8 mouse cellular contexts compared by ENCODE assay signal in genomic region chr13:113616751-113617337, GRCm38 (mm10). TPM values are rescaled to one million over a fixed set of nuclear protein-coding genes. Genes with fewer than 3 reads are reported as not detected.
DNase-seq lines count a peak whose midpoint lies in the region; ATAC-seq and TF ChIP-seq lines count a peak whose summit lies in the region.

No protein-coding gene starts in this region.

- no peaks in the 10 kb centered on the region for H3K36me3 ChIP-seq in heart, embryonic 16.5 days (ENCODE audit: control insufficient read depth, insufficient read depth)
- H3K36me3 ChIP-seq in limb, embryonic 12.5 days: peaks cover 7% of the 10 kb centered on the region; the same call in 1 of the 2 replicates
- no peaks in the 10 kb centered on the region for H3K36me3 ChIP-seq in splenic B cell, adult 2 months (ENCODE audit: control insufficient read depth, insufficient read depth, low read length, poor library complexity, severe bottlenecking)

- peak overlapping the region; percentile 97 for H3K9ac ChIP-seq in heart, embryonic 16.5 days (ENCODE audit: low read length)
- peak overlapping the region; percentile 97 for H3K9ac ChIP-seq in limb, embryonic 12.5 days (replicated peaks)

- H3K27me3 ChIP-seq in heart, embryonic 16.5 days (ENCODE audit: control insufficient read depth, insufficient read depth, low read length): no peaks in the 10 kb centered on the region
- H3K27me3 ChIP-seq in limb, embryonic 12.5 days: no peaks in the 10 kb centered on the region
- H3K27me3 ChIP-seq in splenic B cell, adult 2 months (ENCODE audit: control insufficient read depth, insufficient read depth, low read length, poor library complexity, severe bottlenecking): no peaks in the 10 kb centered on the region

- 43% methylated on average over 24 of the region's 24 CpGs for WGBS in heart, embryonic 16.5 days
- WGBS in limb, embryonic 12.5 days: 54% methylated on average over 24 of the region's 24 CpGs

- TF ChIP-seq POLR2A in bone marrow macrophage, adult 2 months (IDR thresholded peaks at IDR 0.05; ENCODE audit: borderline replicate concordance, low read depth, low read length): no peak

- TF ChIP-seq CTCF in layer of hippocampus, adult 2 months (conservative IDR thresholded peaks at IDR 0.05): no peak
- TF ChIP-seq CTCF in bone marrow macrophage, adult 2 months (IDR thresholded peaks at IDR 0.05; ENCODE audit: low read depth, low read length): no peak

- H3K27ac ChIP-seq in layer of hippocampus, adult 2 months: peak overlapping the region; percentile 98
- H3K27ac ChIP-seq in bone marrow macrophage, adult 2 months (ENCODE audit: insufficient read depth, low read depth, low read length): peak overlapping the region; percentile 58; the same call in 1 of the 2 replicates
- peak overlapping the region; percentile 81 for H3K27ac ChIP-seq in heart, embryonic 16.5 days (ENCODE audit: low read length)
- H3K27ac ChIP-seq in limb, embryonic 12.5 days: peak overlapping the region; percentile 77

- no peak for ATAC-seq in heart, embryonic 16.5 days (replicated peaks; ENCODE audit: extremely low read depth, insufficient read depth, low FRiP score)
- ATAC-seq in limb, embryonic 12.5 days (ENCODE audit: insufficient number of reproducible peaks, insufficient read depth, low FRiP score, low TSS enrichment, low read depth): no peak

- peak overlapping the region; percentile 59 for H3K4me3 ChIP-seq in layer of hippocampus, adult 2 months
- peak overlapping the region; percentile 83 for H3K4me3 ChIP-seq in bone marrow macrophage, adult 2 months (ENCODE audit: insufficient read depth, low read length)
- H3K4me3 ChIP-seq in heart, embryonic 16.5 days (ENCODE audit: low read length): peak overlapping the region; percentile 88
- H3K4me3 ChIP-seq in limb, embryonic 12.5 days (replicated peaks): peak overlapping the region; percentile 95

- H3K9me3 ChIP-seq in heart, embryonic 16.5 days (replicated peaks; ENCODE audit: control insufficient read depth, low read length): no peaks in the 10 kb centered on the region
- H3K9me3 ChIP-seq in limb, embryonic 12.5 days: no peaks in the 10 kb centered on the region

- peak overlapping the region; percentile 84 for H3K4me2 ChIP-seq in heart, embryonic 16.5 days (ENCODE audit: low read depth, low read length)
- H3K4me2 ChIP-seq in limb, embryonic 12.5 days: peak overlapping the region; percentile 93

- DNase-seq in layer of hippocampus, adult 2 months (ENCODE audit: low spot score in 2 of 2): no peak
- no peak for DNase-seq in layer of hippocampus, postnatal 10 days (ENCODE audit: low spot score in 2 of 2)
- peak; percentile 7 for DNase-seq in splenic B cell, adult 2 months (ENCODE audit: low read depth, low spot score)
- DNase-seq in yolk sac, embryonic 10.5 days (ENCODE audit: low spot score): no peak
- no peak for DNase-seq in ovary, postnatal 14 days (ENCODE audit: low spot score)

- peaks cover 12% of the 10 kb centered on the region for H3K4me1 ChIP-seq in bone marrow macrophage, adult 2 months (ENCODE audit: control insufficient read depth, insufficient read depth, low read length)
- peaks cover 44% of the 10 kb centered on the region for H3K4me1 ChIP-seq in heart, embryonic 16.5 days (ENCODE audit: control insufficient read depth, insufficient read depth, low read length)
- peaks cover 59% of the 10 kb centered on the region for H3K4me1 ChIP-seq in limb, embryonic 12.5 days (replicated peaks)

RNA-seq across cellular contexts. Expression of gene Snx18, which starts 1.5 kb away (rescaled TPM):
- 10 to 100 TPM; 20.1 to 20.6 TPM for total RNA-seq in layer of hippocampus, adult 2 months (2021)
- total RNA-seq in layer of hippocampus, postnatal 10 days (2021): 10 to 100 TPM; 23.4 to 24.7 TPM
- polyA plus RNA-seq in bone marrow macrophage, adult 2 months (2012; ENCODE audit: insufficient read depth, insufficient read length, missing spikeins): 27.1 and 29.8 TPM in 2 replicates
- polyA plus RNA-seq in heart, embryonic 16.5 days (2015; fragmentation: Nextera tagmentation; extraction: Ambion mirVana): 10.7 and 11.8 TPM in 2 replicates
- 40.6 and 41.5 TPM in 2 replicates for polyA plus RNA-seq in limb, embryonic 12.5 days (2016; fragmentation: Nextera tagmentation; extraction: Ambion mirVana)

RNA-seq across cellular contexts. Expression of gene Hspb3, which starts 46.6 kb away (rescaled TPM):
- total RNA-seq in layer of hippocampus, adult 2 months (2021): 1 to 10 TPM in 1 of 2 experiments, under 1 TPM in 1; 0.64 to 1.5 TPM
- 1 to 10 TPM; 1.4 to 1.6 TPM for total RNA-seq in layer of hippocampus, postnatal 10 days (2021)
- not detected in 2 replicates for polyA plus RNA-seq in bone marrow macrophage, adult 2 months (2012; ENCODE audit: insufficient read depth, insufficient read length, missing spikeins)
- polyA plus RNA-seq in heart, embryonic 16.5 days (2015; fragmentation: Nextera tagmentation; extraction: Ambion mirVana): 44.6 and 49.1 TPM in 2 replicates
- 3.0 and 4.0 TPM in 2 replicates for polyA plus RNA-seq in limb, embryonic 12.5 days (2016; fragmentation: Nextera tagmentation; extraction: Ambion mirVana)
